Mouse (Mus musculus) thymus, postnatal 10 days (tissue): ENCODE measurements around the gene Tpst2.

Source experiments
- DNase-seq, 2 experiments: peaks; one replicate each; pipeline ENCODE4 v3.0.0; 2021; ENCODE audit warnings: low spot score in 2 of 2

The Tpst2 gene

GRCm38 (mm10) chr5:112329805-112330564 is 53.5 kb downstream of the Tpst2 start:
- no peak for DNase-seq

GRCm38 (mm10) chr5:112335473-112335872 is 59.0 kb downstream of the Tpst2 start:
- DNase-seq: peak; percentile 25 to 54

GRCm38 (mm10) chr5:112337004-112337403 is 60.5 kb downstream of the Tpst2 start:
- no peak for DNase-seq

GRCm38 (mm10) chr5:112339215-112339614 is 62.7 kb downstream of the Tpst2 start:
- DNase-seq: no peak

GRCm38 (mm10) chr5:112342463-112343204 is 66.1 kb downstream of the Tpst2 start, which contains the start of the genes Srrd and Hps4:
Srrd (minus strand) TSS chr5:112343040.
Hps4 (plus strand) TSS chr5:112343083.
- DNase-seq: peak; percentile 77 to 89

- DNase-seq: no peak
Observed at GRCm38 (mm10) chr5:112343205-112343595, 66.7 kb downstream of the Tpst2 start.

- no peak for DNase-seq
Observed at GRCm38 (mm10) chr5:112344092-112344960, 67.8 kb downstream of the Tpst2 start.

GRCm38 (mm10) chr5:112346211-112346965 is 69.9 kb downstream of the Tpst2 start:
- DNase-seq: no peak

- DNase-seq: no peak
Observed at GRCm38 (mm10) chr5:112349169-112349568, 72.7 kb downstream of the Tpst2 start.

- DNase-seq: no peak
Observed at GRCm38 (mm10) chr5:112355493-112355892, 79.0 kb downstream of the Tpst2 start.

GRCm38 (mm10) chr5:112355910-112356309 is 79.4 kb downstream of the Tpst2 start, which contains the start of gene Gm6583:
Gm6583 (minus strand) TSS chr5:112356033.
- no peak for DNase-seq

- DNase-seq: no peak
Observed at GRCm38 (mm10) chr5:112356322-112356721, 79.8 kb downstream of the Tpst2 start.

GRCm38 (mm10) chr5:112359520-112359919 is 83.0 kb downstream of the Tpst2 start:
- DNase-seq: no peak

- no peak for DNase-seq
Observed at GRCm38 (mm10) chr5:112360077-112360476, 83.6 kb downstream of the Tpst2 start.

- no peak for DNase-seq
Observed at GRCm38 (mm10) chr5:112364184-112364797, 87.8 kb downstream of the Tpst2 start.
